Mouse (Mus musculus): ENCODE data around the gene Slc24a4.
"Not testable (repeated sequence)": the region's sequence is repeated elsewhere in the genome, so short reads cannot be mapped to it uniquely, and the experiment has no call there.

The Slc24a4 gene

DNA sequence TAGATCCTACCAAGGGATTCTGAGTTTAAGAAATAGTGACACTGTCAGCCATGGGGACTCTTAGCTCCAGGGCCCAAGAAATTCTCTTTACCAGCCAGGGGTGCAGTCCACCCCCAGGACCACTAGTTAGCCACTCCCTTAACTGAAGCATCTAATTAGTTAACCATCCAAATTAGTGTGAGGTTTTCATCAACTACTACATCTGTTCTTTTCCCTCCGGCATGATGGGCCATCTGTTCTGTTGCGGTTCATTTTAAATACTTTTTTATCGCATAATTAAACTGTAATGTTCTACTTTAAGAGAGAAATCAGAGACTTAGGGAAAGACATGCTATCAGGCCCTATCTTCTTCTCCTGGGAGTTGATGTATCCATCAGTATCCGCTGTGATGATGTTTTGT lies 121.8 kb downstream of the Slc24a4 start:
- DNase-seq (ENCODE audit: low spot score) = no peak

DNA sequence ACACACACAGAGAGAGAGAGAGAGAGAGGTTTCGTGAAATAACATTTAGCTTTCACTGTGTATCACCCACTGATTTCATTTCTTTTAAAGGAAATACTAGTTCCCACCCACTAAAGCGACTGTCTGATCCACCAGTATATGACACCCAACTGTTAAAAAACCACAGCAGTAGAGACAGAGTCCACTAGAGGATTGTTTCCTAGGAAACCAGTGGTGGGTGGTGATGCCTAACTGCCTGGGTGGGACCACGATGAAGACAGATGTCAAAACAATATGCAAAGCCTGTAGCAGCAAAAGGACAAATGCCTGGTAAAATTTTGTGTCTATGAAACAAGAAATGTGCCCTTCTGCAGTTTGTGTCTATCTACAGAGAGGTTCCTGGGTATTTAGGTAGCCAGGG lies 122.5 kb downstream of the Slc24a4 start:
- DNase-seq (ENCODE audit: low spot score) = no peak

- DNase-seq (ENCODE audit: low spot score) = no peak
These were observed 123.5 kb downstream of the Slc24a4 start for GRCm38 (mm10) chr12:102251985-102252384.

GRCm38 (mm10) chr12:102252525-102252924 lies 124.0 kb downstream of the Slc24a4 start:
- DNase-seq (ENCODE audit: low spot score) = no peak

DNA sequence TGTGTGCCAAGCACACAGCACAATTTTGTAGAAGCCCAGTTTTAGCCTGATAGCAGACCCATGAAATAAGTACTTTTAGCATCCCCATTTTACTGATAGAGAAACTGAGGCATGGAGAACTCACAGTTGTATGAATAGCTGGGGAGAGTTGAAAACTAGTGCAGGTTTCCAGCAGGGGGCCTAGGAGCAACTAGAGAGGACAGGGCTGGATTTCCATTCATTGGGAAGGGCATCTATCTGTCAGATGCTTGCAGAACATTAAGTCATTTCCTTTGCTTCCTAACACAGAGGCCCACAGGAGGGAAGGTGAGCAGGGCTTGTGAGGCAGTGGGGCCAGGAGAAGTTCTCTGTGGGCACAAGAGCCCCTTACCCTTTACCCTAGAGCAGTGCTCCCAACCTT lies 126.5 kb downstream of the Slc24a4 start:
- no peak for DNase-seq (ENCODE audit: low spot score)

DNA sequence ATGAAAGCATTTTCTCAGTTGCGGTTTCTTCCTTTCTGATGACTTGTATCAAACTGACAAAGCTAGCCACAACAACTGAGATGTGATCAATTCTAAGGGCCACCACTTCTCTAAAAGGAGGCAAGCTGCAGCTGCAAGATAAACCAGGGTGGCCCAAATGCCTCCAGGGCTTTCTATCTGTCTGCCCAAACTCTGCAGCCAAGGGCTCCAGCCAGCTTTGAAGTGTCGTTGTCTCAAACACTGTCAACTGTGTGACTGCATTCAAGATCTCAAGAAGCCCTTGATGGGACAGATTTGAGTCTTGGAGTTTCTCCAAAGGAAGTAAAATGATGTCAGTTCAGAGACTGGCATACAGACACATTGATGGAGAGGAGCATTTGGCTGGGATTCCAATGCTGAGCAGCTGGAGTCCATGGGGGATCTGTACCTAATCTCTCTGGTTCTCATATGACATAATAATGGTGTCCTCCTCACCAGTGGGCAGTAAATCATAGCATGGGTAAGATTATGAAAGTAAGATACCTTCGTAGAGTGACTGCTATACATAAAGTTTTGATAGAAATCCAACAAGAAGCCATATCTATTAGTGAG lies 130.1 kb downstream of the Slc24a4 start:
- no peak for DNase-seq (ENCODE audit: low spot score)

- peak; percentile 27 for DNase-seq (ENCODE audit: low spot score)
These were observed 133.4 kb downstream of the Slc24a4 start for GRCm38 (mm10) chr12:102261933-102262396.

GRCm38 (mm10) chr12:102262809-102263208 lies 134.3 kb downstream of the Slc24a4 start:
- DNase-seq (ENCODE audit: low spot score) = peak; percentile 34

DNA sequence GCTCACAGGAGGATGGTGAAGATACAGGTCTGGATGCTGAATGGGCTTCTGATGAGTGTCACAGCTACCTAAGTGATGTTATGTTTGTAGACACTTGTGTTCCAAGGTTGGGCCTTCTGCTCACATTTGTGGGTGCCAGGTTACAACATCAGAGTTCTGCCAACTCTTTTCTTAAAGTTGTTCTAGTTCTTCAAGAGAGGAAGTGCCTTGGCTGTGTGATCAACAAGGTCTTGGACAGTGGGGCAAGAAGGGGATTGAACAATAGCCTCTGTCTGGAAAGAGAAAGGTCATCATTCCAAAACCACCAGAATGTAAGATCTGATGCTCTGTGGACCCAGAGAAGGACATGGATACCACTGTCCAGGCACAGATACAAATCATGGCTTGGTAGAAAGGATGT lies 134.7 kb downstream of the Slc24a4 start:
- no peak for DNase-seq (ENCODE audit: low spot score)

- DNase-seq (ENCODE audit: low spot score) = no peak
These were observed 137.9 kb downstream of the Slc24a4 start for GRCm38 (mm10) chr12:102266433-102266832.

GRCm38 (mm10) chr12:102269144-102269543 lies 140.6 kb downstream of the Slc24a4 start:
- no peak for DNase-seq (ENCODE audit: low spot score)

DNA sequence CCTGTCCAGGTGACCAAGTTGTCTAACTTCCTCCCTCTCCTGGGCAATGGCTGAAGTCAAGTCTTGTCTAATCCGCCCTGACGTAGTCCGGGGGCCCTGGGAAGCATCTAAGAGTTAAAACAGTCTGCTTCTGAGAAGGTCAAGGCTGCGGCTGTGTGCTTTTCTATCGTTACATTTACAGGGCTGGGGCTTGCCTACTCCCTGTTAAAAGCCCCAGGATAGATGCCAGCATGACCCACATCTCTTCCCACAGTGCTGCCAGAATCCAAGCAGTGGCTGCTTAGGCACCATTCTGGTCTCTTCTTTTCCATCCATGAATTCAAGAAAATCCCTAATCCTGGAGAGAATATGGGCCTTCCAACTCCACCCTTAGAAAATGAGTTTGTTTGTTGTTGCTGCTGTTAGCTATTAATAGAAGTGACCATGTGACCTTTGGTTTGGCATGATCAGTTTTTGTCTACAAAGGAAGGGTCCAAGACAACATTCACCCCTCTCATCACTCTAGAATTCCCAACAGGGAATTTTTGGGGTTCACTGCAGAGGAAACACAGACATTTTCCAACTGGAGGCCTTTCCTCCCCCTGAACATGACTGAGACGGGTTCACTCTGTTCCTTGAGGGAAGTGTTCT lies 142.4 kb downstream of the Slc24a4 start:
- DNase-seq (ENCODE audit: low spot score) = no peak

DNA sequence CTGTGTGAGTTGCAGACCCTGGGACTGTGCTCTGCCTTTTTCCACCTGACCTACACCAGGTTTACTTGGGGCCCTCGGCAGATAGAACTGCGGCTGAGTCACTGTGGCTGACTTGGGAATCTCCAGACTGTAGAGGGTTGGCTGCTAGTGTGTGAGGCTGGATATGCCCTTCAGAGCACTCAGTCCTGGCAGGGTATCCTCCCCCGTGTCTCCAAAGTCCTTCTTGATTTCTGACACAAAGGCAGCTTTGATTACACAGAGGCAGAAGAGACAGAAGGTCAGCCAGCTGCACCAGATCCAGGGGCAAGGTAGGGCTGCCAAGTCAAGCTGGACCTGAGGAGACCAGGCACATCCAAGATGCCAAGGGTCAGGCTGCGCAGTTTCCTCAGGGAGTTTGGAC lies 142.9 kb downstream of the Slc24a4 start:
- no peak for DNase-seq (ENCODE audit: low spot score)

DNA sequence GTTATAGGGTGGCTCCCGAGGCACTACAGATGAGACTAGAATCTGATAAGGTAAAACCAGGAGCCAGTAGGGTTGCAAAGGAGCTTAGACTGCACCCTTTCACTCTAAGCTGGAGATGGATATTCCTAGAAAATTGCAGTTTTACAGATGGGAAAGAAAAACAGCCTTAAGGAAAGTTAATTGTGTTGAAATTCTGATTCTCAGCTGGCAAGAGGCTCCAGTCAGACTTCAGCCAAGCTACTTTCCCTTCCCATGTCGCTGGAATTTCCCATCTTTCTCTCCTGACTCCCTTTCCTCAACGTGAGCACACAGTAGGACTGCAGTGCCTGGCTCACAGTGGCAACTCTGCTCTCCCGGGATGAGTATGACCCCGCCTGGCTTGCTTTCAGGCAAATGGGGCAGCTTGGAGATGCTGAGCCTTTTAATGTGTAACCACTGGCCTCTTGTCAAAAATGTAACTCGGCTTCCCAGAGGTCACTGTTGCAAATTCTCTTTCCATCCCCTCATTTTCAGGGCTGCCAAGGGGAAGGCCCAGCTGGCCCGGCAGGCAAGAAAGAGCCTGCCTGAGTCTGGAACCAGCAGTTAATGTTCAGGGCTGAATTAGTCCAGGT lies 147.4 kb downstream of the Slc24a4 start:
- peak; percentile 62 for DNase-seq (ENCODE audit: low spot score)

DNA sequence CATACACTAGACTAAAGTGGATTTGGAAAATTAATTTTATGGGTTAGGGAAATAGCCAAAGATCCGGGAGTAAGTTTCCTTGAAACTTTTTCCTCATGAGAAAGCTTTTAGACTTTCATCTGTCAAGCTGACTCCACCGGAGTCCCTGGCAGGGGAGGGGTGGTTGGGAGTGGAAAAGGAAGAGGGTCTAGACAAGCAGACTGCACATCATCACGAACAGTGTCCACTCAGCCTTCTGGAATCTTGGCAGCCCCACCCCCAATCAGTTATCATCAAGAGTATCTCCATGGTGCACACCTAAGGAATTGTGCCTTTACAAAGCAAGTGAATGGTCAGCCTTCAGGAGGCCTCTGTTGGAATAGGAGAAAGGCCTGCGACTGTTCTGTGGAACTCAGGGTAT lies 151.8 kb downstream of the Slc24a4 start:
- not testable (repeated sequence) for DNase-seq (ENCODE audit: low spot score)

DNA sequence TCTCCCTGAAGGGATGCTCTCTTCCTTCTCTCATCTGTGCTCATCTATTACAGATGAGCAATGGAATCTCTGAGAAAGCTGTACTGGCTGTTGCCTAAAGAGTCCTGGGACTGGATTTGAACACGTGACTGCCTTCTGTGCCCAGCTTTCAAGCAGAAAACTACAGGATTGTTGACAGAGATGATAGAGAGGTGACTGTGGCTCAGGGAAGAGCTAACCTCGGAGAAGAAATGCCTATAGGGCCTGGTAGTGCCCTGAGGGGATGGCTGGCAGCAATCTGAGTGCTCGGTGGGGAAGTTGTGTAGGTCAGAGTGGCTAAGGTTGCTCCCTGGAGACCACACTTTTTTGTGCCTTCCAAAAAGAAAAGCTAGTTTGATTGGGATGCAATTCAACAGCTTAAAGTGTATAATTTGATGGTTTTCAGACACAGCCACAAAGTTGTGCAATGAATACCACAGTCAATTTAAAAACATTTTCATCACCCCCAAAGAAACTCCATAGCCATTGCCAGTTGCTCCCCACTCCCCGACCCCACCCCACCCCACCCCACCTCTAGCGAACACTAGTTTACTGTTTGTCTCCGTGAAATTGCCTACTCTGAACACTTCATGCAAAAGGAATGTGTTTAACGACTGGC lies 152.5 kb downstream of the Slc24a4 start:
- no peak for DNase-seq (ENCODE audit: low spot score)

- peak; percentile 68 for DNase-seq (ENCODE audit: low spot score)
These were observed 153.6 kb downstream of the Slc24a4 start for GRCm38 (mm10) chr12:102282126-102282525.

GRCm38 (mm10) chr12:102282763-102283482 lies 154.4 kb downstream of the Slc24a4 start, which contains the start of gene Rin3:
TSS of gene Rin3 (plus strand) at chr12:102283048.
- peak; percentile 84 for DNase-seq (ENCODE audit: low spot score)

DNA sequence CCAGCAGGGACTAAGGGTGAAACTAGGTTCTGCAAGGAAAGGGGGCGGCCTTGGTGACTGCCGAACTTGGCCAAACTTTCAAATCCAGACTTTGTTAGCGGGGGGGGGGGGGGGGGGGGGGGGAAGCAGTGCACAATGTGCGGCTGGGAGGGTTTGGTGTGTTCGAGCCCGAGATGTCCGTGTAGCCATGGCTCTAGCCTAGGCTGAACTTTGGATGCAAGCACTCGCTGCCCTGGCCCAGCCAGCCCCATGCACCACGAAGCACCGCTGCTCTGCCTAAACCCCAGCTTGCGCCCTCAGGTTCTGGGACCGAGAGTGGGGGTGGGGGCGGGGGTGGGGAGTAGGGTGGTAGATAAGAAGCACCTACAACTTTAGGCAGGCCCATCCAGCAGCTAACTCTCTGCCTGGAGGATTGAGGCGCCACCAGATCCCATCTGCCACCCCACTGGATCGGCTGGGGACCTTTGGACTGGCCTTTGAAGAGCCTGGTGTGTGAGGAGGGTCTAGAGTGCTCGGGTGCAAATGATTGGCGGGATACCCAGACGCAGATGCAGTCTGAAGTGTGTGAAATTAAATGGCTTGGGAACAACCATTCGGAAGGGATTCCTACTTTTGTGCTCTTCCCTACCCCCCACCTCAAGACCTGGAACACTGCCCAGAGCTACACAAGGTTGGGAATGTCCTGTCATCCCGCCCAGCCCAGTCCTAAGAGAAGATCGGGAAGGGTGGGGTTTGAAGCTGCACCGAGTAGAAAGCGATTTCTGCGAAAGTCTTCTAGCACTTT lies 155.1 kb downstream of the Slc24a4 start:
- no peak for DNase-seq (ENCODE audit: low spot score)

DNA sequence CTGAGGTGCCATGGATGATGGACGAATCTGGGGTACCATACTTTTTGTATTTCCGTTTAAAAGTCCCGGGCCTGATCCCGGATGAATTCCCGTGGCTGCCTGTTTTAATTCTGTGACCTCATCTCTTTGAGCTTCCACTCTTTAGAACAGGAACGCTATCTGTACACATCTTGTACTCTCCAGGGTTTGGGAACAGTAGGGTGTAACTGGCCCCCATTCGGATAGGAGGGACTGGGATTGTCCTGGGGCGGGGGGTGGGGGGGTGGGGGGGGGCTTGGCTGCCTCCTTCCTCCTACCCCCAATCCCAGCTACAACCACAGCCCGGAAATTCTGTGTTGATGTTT lies 155.7 kb downstream of the Slc24a4 start:
- DNase-seq (ENCODE audit: low spot score) = peak; percentile 82

- DNase-seq (ENCODE audit: low spot score) = peak; percentile 63
These were observed 156.2 kb downstream of the Slc24a4 start for GRCm38 (mm10) chr12:102284618-102285159.

Measured in lung, postnatal 25 days (tissue).